ENCODE assay signal across 15 mouse cellular contexts in genomic region chr16:66798204-66798603, GRCm38 (mm10).
"Had no signal": no experiment of that assay in that cellular context is flagged by ENCODE, and none has a peak within 500 bp of the region (broad histone marks: within the 10 kb centered on the region; RNA-seq: fewer than 3 reads in every experiment).

No protein-coding gene starts in this region.

- DNase-seq: kidney, postnatal 10 days; kidney, postnatal 4 days; lung, embryonic 14.5 days; lung, postnatal 10 days; lung, postnatal 4 days; midbrain, embryonic 14.5 days; spleen, adult 18-20 months; thymus, adult 18-20 months; thymus, postnatal 14 days had no signal

- ATAC-seq: liver, embryonic 12.5 days had no signal

- H3K4me3 ChIP-seq: layer of hippocampus, adult 2 months; limb, embryonic 15.5 days; liver, embryonic 12.5 days; midbrain, embryonic 10.5 days; myocyte; neural tube, embryonic 12.5 days had no signal

- H3K9ac ChIP-seq: limb, embryonic 15.5 days; liver, embryonic 12.5 days; lung, embryonic 14.5 days; neural tube, embryonic 12.5 days had no signal

- H3K36me3 ChIP-seq: limb, embryonic 15.5 days; liver, embryonic 12.5 days; midbrain, embryonic 10.5 days; neural tube, embryonic 12.5 days had no signal

- H3K4me1 ChIP-seq: limb, embryonic 15.5 days; liver, embryonic 12.5 days; midbrain, embryonic 10.5 days; neural tube, embryonic 12.5 days had no signal

- H3K27me3 ChIP-seq: limb, embryonic 15.5 days; liver, embryonic 12.5 days; neural tube, embryonic 12.5 days had no signal

- H3K27ac ChIP-seq: layer of hippocampus, adult 2 months; limb, embryonic 15.5 days; liver, embryonic 12.5 days; midbrain, embryonic 10.5 days; neural tube, embryonic 12.5 days had no signal

- H3K9me3 ChIP-seq: limb, embryonic 15.5 days; liver, embryonic 12.5 days; midbrain, embryonic 10.5 days; neural tube, embryonic 12.5 days had no signal

- H3K4me2 ChIP-seq: limb, embryonic 15.5 days; liver, embryonic 12.5 days; lung, embryonic 14.5 days; neural tube, embryonic 12.5 days had no signal
